Comparison of ENCODE assay signal across 8 mouse cellular contexts in the genomic region with DNA sequence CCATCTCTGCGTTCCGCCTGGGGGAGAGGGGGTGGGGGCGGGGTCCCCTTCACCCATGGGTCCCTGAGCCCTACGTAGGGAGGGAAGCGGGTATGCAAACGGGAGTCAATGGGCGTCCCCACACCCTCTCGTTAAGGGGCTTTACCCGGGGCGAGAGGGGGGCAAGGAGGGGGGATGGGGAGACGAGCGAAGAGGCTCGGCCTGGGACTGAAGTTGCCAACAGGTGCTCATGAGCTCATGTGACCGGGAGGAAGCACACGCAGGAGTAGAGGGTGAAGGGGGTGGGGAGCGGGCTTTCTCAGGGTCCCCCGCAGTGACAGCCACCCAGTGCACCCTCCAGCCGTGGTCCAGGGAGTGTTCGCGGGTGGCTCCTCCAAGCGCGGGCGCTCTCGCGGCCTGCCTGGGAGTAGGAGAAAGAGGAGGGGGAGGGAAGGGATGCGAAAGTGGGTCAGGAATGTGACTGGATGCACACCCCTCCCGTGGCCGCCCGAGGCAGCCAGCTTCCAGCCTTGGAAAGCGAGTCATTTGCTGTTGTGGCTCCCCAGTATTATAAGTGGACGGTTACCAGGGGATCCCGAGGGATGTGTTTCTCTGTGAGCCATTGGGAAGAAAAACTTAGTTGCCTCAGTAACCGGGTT. TPM values are rescaled to one million over a fixed set of nuclear protein-coding genes. Genes with fewer than 3 reads are reported as not detected.
DNase-seq lines count a peak whose midpoint lies in the region; ATAC-seq lines count a peak whose summit lies in the region.

No protein-coding gene starts in this region.

- peaks cover 29% of the 10 kb centered on the region for H3K27me3 ChIP-seq in erythroblast, embryonic 14.5 days (ENCODE audit: control insufficient read depth)
- no peaks in the 10 kb centered on the region for H3K27me3 ChIP-seq in intestine, embryonic 16.5 days (replicated peaks; ENCODE audit: control insufficient read depth, insufficient read depth, low read length)
- H3K27me3 ChIP-seq in limb, embryonic 10.5 days (ENCODE audit: low read depth, poor library complexity, severe bottlenecking), result peaks cover 46% of the 10 kb centered on the region
- H3K27me3 ChIP-seq in midbrain, embryonic 10.5 days (ENCODE audit: low read depth, poor library complexity, severe bottlenecking), result peaks cover 54% of the 10 kb centered on the region

- peaks cover 22% of the 10 kb centered on the region for H3K4me1 ChIP-seq in erythroblast, embryonic 14.5 days (ENCODE audit: control insufficient read depth)
- peaks cover 18% of the 10 kb centered on the region for H3K4me1 ChIP-seq in intestine, embryonic 16.5 days (ENCODE audit: control insufficient read depth, insufficient read depth, low read length)
- H3K4me1 ChIP-seq in limb, embryonic 10.5 days, result peaks cover 24% of the 10 kb centered on the region
- peaks cover 22% of the 10 kb centered on the region for H3K4me1 ChIP-seq in midbrain, embryonic 10.5 days

- under 1% methylated on average over 33 of the region's 33 CpGs for WGBS in intestine, embryonic 16.5 days
- under 1% methylated on average over 33 of the region's 33 CpGs for WGBS in limb, embryonic 10.5 days
- under 1% methylated on average over 33 of the region's 33 CpGs for WGBS in midbrain, embryonic 10.5 days

- no peak for ATAC-seq in erythroblast, adult 5-6 weeks (replicated peaks; ENCODE audit: low FRiP score, poor library complexity, severe bottlenecking)
- 0 out of 2 replicates have a peak, but pooled peaks have one; percentile 5 for ATAC-seq in common myeloid progenitor, adult 5-6 weeks (replicated peaks; ENCODE audit: low read depth, poor library complexity, severe bottlenecking)
- ATAC-seq in intestine, embryonic 16.5 days, result peak; percentile 58

- peak; percentile 45 for DNase-seq in gastrocnemius, postnatal 10 days
- peak; percentile 54 for DNase-seq in limb, embryonic 10.5 days (ENCODE audit: low spot score)
- peak; percentile 51 for DNase-seq in midbrain, embryonic 10.5 days (ENCODE audit: low spot score)
- DNase-seq in right cerebral cortex, postnatal 4 days, result peak; percentile 15

- no peaks in the 10 kb centered on the region for H3K36me3 ChIP-seq in erythroblast, embryonic 14.5 days (ENCODE audit: control insufficient read depth)
- no peaks in the 10 kb centered on the region for H3K36me3 ChIP-seq in intestine, embryonic 16.5 days (ENCODE audit: control insufficient read depth, insufficient read depth, low read length)
- no peaks in the 10 kb centered on the region for H3K36me3 ChIP-seq in limb, embryonic 10.5 days
- no peaks in the 10 kb centered on the region for H3K36me3 ChIP-seq in midbrain, embryonic 10.5 days

- peak overlapping the region; percentile 100 for H3K4me2 ChIP-seq in intestine, embryonic 16.5 days (ENCODE audit: low read depth, low read length)

- peak overlapping the region; percentile 80 for H3K9ac ChIP-seq in intestine, embryonic 16.5 days (ENCODE audit: low read depth, low read length)

- H3K9me3 ChIP-seq in erythroblast, embryonic 14.5 days (ENCODE audit: control insufficient read depth, low read length), result no peaks in the 10 kb centered on the region
- no peaks in the 10 kb centered on the region for H3K9me3 ChIP-seq in intestine, embryonic 16.5 days (ENCODE audit: control insufficient read depth, low read length)
- no peaks in the 10 kb centered on the region for H3K9me3 ChIP-seq in limb, embryonic 10.5 days (replicated peaks)
- H3K9me3 ChIP-seq in midbrain, embryonic 10.5 days (replicated peaks), result no peaks in the 10 kb centered on the region

- H3K27ac ChIP-seq in intestine, embryonic 16.5 days (ENCODE audit: low read length), result no peak overlapping the region
- H3K27ac ChIP-seq in limb, embryonic 10.5 days, result peak overlapping the region; percentile 79
- H3K27ac ChIP-seq in midbrain, embryonic 10.5 days (replicated peaks), result peak overlapping the region; percentile 80

- peak overlapping the region; percentile 61 for H3K4me3 ChIP-seq in erythroblast, embryonic 14.5 days (replicated peaks)
- H3K4me3 ChIP-seq in intestine, embryonic 16.5 days (ENCODE audit: low read length), result peak overlapping the region; percentile 64
- peak overlapping the region; percentile 72 for H3K4me3 ChIP-seq in limb, embryonic 10.5 days
- peak overlapping the region; percentile 78 for H3K4me3 ChIP-seq in midbrain, embryonic 10.5 days

RNA-seq across cellular contexts. Expression of a gene that starts 0.5 kb away (rescaled TPM):
- polyA plus RNA-seq in erythroblast, embryonic 14.5 days (2012), result 0.46 and 0.60 TPM in 2 replicates
- total RNA-seq in erythroblast, adult 5-6 weeks (2015; ENCODE audit: low replicate concordance), result 9.2 and 11.7 TPM in 2 replicates
- 2.4 and 8.2 TPM in 2 replicates for total RNA-seq in erythroblast, adult 5-6 weeks (2017; ENCODE audit: low replicate concordance)
- total RNA-seq in common myeloid progenitor, adult 5-6 weeks (2017), result 26.1 and 32.0 TPM in 2 replicates
- 10 to 100 TPM; 33.1 to 45.5 TPM for total RNA-seq in gastrocnemius, postnatal 10 days (2021)
- polyA plus RNA-seq in intestine, embryonic 16.5 days (2015; fragmentation: Nextera tagmentation; extraction: Ambion mirVana), result 13.7 and 14.8 TPM in 2 replicates
- 5.4 and 5.9 TPM in 2 replicates for polyA plus RNA-seq in limb, embryonic 10.5 days (2016; fragmentation: Nextera tagmentation; extraction: Ambion mirVana)
- 4.5 and 4.8 TPM in 2 replicates for polyA plus RNA-seq in midbrain, embryonic 10.5 days (2016; fragmentation: Nextera tagmentation; extraction: Ambion mirVana)
